Mouse (Mus musculus): ENCODE results near the gene Smyd4.
A peak's percentile ranks its signal among the peaks of the same experiment; 100 is the strongest.

Smyd4 gene

GRCm38 (mm10) chr11:75452812-75453557 is 104.8 kb downstream of the Smyd4 start:
- no peak for DNase-seq (ENCODE audit: low read depth)

DNA sequence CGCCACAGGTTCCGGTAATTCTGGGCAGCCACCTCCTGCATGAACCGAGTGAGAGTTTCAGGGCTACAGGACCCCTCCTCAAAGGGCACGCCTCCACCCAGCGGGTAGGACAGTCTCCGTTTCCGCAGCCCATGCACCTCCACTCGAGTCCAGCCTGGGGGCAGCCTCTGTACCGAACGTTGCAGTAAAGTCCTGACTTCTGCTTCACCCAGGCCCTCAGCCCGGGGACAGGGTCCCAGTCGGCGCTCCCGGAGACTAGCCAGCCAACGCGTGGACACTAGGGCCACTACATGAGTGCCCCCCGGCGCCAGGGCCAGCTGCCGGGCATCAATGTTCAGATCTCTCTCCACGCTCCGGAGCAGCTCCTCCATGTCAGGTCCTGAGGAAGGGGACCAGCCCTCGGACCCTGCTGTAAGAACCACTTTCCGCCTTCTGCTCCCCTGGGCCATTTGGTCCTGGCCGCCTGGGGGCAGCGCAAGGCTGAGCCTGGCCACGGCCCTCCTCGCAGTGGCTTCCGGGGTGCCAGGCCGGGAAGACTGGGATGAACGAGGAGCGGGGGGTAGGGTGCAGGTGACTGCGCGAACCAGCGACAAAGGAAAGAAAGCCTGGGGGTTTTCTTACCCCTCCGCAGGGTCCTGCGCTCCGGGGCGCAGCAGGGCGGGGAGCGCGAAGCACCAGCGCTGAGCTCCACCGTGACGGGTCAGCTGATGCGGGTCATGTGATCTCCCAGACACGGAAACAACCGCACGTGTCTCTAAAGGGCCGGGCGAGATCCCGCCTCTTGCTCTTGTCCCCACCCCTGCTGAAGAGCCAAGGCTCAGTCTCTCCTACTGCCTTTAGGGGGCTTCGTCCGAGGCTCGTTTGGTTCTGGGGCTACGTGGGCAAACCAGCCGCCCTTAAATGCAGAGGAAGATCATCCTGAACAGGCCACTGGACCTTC is 106.0 kb downstream of the Smyd4 start, which contains the start of gene Wdr81:
Gene Wdr81 (minus strand): TSS at position 727 of the 940 bp plus-strand sequence.
- peak; percentile 96 for DNase-seq (ENCODE audit: low read depth)
